Mouse (Mus musculus): ENCODE results near the gene Elf1.
A peak's percentile ranks its signal among the peaks of the same experiment; 100 is the strongest.
"Not testable (repeated sequence)": the region's sequence is repeated elsewhere in the genome, so short reads cannot be mapped to it uniquely, and the experiment has no call there.

Gene Elf1

GRCm38 (mm10) chr14:79480624-79481338, at the start of gene Elf1:
Elf1 (plus strand) TSS chr14:79481194.
- DNase-seq (ENCODE audit: extremely low read depth, low read depth): no peak

GRCm38 (mm10) chr14:79434068-79434467, 46.9 kb upstream of the Elf1 start:
- no peak for DNase-seq (ENCODE audit: extremely low read depth, low read depth)

- no peak for DNase-seq (ENCODE audit: extremely low read depth, low read depth)
These were observed 40.3 kb upstream of the Elf1 start for GRCm38 (mm10) chr14:79440655-79441054.

- no peak for DNase-seq (ENCODE audit: extremely low read depth, low read depth)
These were observed 39.6 kb upstream of the Elf1 start for GRCm38 (mm10) chr14:79441441-79441840.

- DNase-seq (ENCODE audit: extremely low read depth, low read depth): no peak
These were observed 36.4 kb upstream of the Elf1 start for GRCm38 (mm10) chr14:79444601-79445000.

GRCm38 (mm10) chr14:79445055-79445620, 35.9 kb upstream of the Elf1 start:
- no peak for DNase-seq (ENCODE audit: extremely low read depth, low read depth)

GRCm38 (mm10) chr14:79451681-79452590, 29.1 kb upstream of the Elf1 start, which contains the start of gene Kbtbd6:
Kbtbd6 (plus strand) TSS chr14:79451835.
- not testable (repeated sequence) for DNase-seq (ENCODE audit: extremely low read depth, low read depth)

DNA sequence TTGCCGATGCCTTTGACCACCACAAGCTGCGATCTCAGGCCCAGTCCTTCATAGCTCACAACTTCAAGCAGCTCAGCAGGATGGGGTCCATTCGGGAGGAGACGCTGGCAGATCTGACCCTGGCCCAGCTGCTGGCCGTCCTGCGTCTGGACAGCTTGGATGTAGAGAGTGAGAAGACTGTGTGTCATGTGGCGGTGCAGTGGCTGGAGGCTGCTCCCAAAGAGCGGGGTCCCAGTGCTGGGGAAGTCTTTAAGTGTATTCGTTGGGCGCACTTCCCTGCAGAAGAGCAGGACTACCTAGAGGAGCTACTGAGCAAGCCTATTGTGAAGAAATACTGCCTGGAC, 28.4 kb upstream of the Elf1 start:
- DNase-seq (ENCODE audit: extremely low read depth, low read depth): not testable (repeated sequence)

DNA sequence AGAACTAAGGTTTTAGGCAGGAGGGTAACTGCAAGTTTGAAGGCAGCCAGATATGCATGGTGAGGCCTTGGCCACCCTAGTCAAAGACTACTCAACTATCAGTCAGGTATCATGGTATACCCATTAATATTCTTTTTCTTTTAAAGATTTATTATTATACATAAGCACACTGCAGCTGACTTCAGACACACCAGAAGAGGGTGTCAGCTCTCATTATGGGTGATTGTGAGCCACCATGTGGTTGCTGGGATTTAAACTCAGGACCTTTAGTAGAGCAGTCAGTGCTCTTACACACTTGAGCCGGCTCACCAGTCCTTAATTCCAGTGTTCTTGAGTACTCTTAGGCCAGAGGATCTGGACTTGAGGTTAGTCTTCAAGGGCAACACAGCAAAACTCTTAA, 20.6 kb upstream of the Elf1 start:
- DNase-seq (ENCODE audit: extremely low read depth, low read depth): no peak

- no peak for DNase-seq (ENCODE audit: extremely low read depth, low read depth)
These were observed 20.0 kb upstream of the Elf1 start for GRCm38 (mm10) chr14:79460988-79461387.

DNA sequence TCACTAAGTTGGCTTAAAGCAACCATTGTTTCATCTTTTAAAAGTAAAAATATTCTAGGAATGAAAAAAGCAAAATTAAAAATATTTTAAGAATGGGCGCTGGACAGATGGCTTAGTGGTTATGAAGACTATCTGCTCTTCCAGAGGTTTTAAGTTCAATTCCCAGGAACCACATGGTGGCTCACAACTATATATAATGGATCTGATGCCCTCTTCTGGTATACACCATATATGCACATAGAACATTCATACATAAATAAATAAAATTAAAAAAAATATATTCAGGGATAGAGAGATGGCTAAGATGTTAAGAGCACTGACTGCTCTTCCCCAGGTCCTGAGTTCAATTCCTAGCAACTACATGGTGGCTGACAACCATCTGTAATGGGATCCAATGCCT, 15.4 kb upstream of the Elf1 start:
- no peak for DNase-seq (ENCODE audit: extremely low read depth, low read depth)

- DNase-seq (ENCODE audit: extremely low read depth, low read depth): no peak
These were observed 13.4 kb upstream of the Elf1 start for GRCm38 (mm10) chr14:79467621-79468020.

DNA sequence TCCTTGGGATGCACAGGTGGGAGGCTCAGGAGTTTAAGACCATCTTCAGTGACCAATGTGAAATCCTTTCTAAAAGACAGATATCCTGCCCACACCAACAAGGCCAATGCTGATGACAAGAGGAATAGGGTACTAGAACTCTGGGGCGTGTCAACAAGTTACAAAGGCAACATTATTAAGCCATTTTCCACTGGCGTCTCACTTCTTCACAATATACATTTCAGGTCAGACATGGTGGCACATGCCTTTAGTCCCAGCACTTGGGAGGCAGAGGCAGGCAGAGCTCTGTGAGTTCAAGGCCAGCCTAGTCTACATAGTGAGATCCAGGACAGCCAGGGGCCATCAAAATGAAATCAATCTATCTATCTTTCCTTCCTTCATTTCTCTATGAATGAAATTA, 7.6 kb upstream of the Elf1 start:
- no peak for DNase-seq (ENCODE audit: extremely low read depth, low read depth)

DNA sequence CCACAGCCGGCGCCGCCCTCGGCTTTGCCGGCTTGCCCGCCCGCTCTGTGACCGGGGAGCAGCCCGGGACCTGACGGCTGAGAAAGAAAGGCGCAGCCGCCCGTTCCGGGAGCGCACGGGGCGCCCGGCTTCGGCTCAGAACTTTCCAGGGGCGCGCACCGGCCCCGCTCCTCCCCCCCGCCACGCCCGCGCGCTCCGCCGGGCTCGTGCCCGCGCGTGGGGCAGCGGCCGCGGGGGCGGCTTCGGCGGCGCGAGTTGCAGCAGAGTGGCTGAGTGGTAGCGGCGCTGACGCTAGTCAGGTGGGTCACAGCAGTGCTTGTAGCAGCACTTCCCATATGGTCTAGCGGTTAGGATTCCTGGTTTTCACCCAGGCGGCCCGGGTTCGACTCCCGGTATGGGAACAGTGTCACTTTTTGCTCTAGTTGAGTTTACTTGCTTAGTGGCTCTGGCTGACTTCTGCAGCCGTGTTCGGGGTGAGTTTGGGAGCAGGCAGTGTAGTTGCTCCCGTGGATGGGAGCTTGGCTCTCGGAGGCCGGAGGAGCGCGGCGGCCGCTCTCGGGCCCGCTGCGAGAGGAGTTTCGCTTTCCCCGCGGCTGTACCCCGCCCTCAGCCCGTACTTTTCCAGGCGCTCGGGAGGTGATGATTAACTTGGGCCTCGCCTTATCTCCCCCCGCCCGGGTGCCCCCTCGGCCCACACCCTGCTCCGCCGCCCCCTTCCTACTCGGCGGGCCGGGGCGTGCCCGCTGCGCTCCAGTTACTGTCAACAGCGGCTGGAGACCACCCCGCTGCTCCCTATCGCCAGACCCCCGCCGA, 551 bp downstream of the Elf1 start, which contains the start of gene Wbp4:
Gene Wbp4, minus strand, starts transcription at position 182 of the 813 bp plus-strand sequence.
- peak; percentile 88 for DNase-seq (ENCODE audit: extremely low read depth, low read depth)

- no peak for DNase-seq (ENCODE audit: extremely low read depth, low read depth)
These were observed 1.3 kb downstream of the Elf1 start for GRCm38 (mm10) chr14:79482251-79482661.

- DNase-seq (ENCODE audit: extremely low read depth, low read depth): no peak
These were observed 1.9 kb downstream of the Elf1 start for GRCm38 (mm10) chr14:79482747-79483355.

DNA sequence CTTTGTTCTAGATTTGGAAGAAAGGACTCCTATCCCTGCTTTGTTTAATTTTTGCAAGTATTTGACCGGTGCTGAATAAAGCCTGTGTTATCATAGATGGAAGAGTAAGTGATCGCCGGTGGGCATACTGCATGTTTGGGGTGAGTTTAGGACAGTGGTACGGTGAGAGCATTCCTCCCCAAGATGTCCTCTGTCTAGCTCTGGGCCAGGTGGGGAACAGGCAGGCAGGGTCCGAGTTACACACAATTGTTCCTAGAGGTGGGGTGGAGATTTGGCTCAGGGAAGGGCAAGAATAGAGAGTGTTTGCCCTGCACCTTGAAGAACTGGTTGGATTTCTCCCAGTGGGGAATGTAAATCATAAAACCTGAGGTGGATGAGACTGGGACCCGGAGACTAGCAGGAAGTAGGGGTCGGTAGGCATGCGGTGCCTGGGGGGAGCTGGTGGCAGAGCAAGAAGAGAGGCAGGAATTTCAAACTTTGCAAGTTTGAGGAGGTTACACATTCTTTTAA, 2.7 kb downstream of the Elf1 start:
- no peak for DNase-seq (ENCODE audit: extremely low read depth, low read depth)

DNA sequence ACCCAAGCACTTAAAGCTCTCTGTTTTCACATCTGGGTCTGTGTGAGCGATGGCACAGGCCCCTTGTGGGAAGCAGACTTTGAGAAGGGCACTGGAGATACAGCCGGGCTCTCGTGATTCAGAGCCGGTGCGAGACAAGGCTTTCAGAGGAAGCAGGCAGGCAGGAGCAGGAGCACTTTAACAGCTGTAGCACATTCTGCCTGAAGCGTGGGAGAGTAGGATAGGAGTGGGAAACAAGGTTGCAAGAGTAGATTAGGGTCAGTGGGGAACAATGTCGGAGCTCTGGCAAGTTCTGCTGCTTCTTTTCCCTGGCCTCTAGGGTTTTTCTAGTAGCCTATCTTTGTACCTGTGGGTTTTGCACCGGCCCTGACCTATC, 5.6 kb downstream of the Elf1 start:
- no peak for DNase-seq (ENCODE audit: extremely low read depth, low read depth)

DNA sequence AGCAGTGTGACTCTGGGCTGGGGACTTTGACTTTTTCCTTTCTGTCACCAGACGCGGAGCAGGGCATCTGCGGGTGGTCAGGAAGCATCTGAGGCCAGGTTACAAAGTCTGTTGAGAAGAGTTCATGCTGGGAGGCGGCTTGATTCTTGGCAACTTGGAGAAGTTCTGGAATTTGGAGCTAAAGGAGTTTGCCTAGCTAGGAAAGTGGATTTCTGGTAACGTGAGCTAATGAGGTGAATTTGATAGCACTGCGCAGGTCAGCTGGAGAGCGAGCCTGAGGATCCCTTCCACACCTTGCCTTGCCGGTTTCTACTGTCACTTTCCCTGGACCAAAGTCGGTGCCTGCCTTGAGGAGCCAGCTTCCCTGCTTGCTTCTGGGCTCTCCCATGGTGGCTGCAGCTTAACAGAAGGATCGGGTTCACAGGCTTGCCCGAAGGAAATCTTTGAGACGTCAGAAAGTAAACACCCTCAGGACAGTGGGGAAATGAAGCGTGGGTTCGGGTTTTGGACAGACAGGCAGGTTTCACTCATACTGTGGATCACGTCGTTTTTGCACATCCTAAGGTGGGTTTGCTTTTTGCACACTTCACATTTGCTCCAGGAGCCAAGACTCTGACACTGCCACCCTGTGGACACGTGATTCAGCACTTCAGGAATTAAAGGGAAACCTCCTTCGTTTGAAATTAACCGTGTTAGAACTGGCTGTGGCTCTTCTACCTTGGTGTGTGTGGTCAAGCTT, 6.2 kb downstream of the Elf1 start:
- DNase-seq (ENCODE audit: extremely low read depth, low read depth): no peak

GRCm38 (mm10) chr14:79488531-79488930, 7.5 kb downstream of the Elf1 start:
- no peak for DNase-seq (ENCODE audit: extremely low read depth, low read depth)

Measured in MEL-GATA-1-ER (cell line).